Mouse (Mus musculus): Measurements from ENCODE around the gene Cdh23. TPM values are rescaled to one million over a fixed set of nuclear protein-coding genes. Genes with fewer than 3 reads are reported as not detected.

Cdh23 gene
- polyA plus RNA-seq, 1 experiment from 2014 or later = 0.41 TPM

DNA sequence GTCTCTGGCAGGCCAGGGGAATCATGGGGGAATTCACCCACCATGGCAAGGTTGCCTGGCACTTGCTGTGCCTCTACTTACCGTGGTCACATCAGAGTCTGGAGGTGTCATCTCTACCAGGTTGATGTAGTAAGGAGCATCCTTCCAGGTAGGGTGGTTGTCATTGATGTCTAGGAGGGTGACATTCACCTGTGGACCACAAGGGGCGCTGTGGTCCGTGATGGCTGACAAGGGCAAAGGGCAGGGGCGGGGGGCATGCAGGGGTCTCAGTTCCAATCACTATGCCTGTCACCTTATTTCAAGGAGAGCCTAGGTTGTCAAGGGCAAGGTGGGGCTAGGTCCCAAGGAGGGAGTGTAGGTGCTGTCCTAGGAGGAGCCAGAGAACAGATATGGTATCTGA lies 276.7 kb downstream of the Cdh23 start:
- 36% methylated on average over 4 of the region's 4 CpGs for WGBS
- no peak for DNase-seq (ENCODE audit: low spot score)
- H3K9me3 ChIP-seq = no peaks in the 10 kb centered on the region
- no peak overlapping the region for H3K27ac ChIP-seq
- H3K27me3 ChIP-seq (ENCODE audit: insufficient read depth, poor library complexity, severe bottlenecking) = no peaks in the 10 kb centered on the region
- peaks cover 9% of the 10 kb centered on the region for H3K4me1 ChIP-seq (replicated peaks)
- no peaks in the 10 kb centered on the region for H3K36me3 ChIP-seq
- no peak overlapping the region for H3K4me3 ChIP-seq

DNA sequence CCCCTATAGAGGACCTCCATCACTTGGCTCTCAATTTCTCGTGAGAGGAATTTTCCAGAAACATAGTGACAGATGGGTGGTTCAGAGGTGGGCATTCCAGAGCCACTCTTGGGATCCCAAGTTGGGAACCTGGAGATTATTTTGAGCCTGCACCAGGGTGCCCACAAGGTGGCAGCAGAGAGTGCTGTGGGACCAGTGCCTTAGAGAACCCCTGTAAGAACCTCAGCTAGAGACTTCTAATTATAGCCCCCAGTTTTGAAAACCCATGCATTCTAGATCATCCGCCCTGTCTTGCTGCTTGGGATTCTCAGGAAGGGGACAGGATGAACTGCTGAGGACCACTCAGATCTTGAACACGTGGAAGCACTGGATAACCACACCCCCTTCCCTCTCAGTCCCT lies 278.2 kb downstream of the Cdh23 start:
- 0 out of 2 replicates have a peak, but pooled peaks cover 3% of the 10 kb centered on the region for H3K27me3 ChIP-seq (ENCODE audit: insufficient read depth, poor library complexity, severe bottlenecking)
- WGBS = 15% methylated on average over 3 of the region's 3 CpGs
- H3K4me1 ChIP-seq (replicated peaks) = peaks cover 9% of the 10 kb centered on the region
- H3K36me3 ChIP-seq = no peaks in the 10 kb centered on the region
- no peak overlapping the region for H3K27ac ChIP-seq
- peak; percentile 71 for DNase-seq (ENCODE audit: low spot score)
- no peaks in the 10 kb centered on the region for H3K9me3 ChIP-seq
- H3K4me3 ChIP-seq = no peak overlapping the region

DNA sequence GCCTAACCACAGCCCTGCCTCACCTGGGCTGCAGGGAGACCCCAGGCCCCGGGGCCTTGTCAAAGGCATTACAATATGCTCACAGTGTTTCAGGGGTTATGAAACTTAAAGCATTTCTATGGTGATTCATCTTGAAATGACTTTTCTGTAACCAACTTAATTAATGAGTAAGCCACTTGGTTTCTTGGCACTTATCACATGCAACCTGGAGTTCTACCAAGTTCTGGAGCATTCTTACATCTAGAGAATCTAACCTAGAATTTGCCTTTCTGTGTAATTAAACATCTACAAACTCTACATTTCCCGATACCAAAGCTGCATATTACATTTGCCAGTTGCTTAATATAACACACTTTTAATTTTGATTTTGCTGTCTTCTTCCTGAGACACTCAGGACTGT lies 279.2 kb downstream of the Cdh23 start:
- Histone ChIP-seq H3K4me3 (no peak overlapping the region), H3K9me3 (no peaks in the 10 kb centered on the region), H3K4me1 (replicated peaks) (peaks cover 9% of the 10 kb centered on the region), H3K27ac (no peak overlapping the region), H3K36me3 (no peaks in the 10 kb centered on the region), H3K27me3 (ENCODE audit: insufficient read depth, poor library complexity, severe bottlenecking) (0 out of 2 replicates have a peak, but pooled peaks cover 3% of the 10 kb centered on the region)
- DNase-seq (ENCODE audit: low spot score) = no peak
- 90% methylated on average over 2 of the region's 2 CpGs for WGBS

DNA sequence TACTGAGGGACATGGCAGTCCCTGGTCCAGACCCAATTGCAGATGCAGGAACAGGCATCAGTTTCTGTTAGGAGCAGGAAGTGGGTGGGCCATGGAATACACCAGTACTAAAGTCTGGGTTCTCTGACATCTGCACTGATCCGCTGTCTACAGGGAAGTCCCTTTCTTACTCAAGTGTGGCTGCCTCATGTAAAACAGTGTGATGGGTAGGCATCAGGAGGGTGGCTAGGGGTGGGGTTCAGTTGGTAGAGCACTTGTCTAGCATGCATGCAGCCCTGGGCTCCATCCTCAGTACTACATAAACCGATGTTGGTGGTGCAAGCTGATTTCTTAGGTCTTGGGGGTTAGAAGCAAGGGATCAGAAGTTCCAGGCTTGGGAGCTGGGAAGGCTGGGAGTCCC lies 282.5 kb downstream of the Cdh23 start:
- peaks cover 22% of the 10 kb centered on the region for H3K27me3 ChIP-seq (ENCODE audit: insufficient read depth, poor library complexity, severe bottlenecking)
- H3K36me3 ChIP-seq = no peaks in the 10 kb centered on the region
- H3K27ac ChIP-seq = no peak overlapping the region
- no peak for DNase-seq (ENCODE audit: low spot score)
- H3K4me1 ChIP-seq (replicated peaks) = peaks cover 9% of the 10 kb centered on the region
- H3K4me3 ChIP-seq = no peak overlapping the region
- WGBS = 90% methylated on average over 2 of the region's 2 CpGs
- no peaks in the 10 kb centered on the region for H3K9me3 ChIP-seq

DNA sequence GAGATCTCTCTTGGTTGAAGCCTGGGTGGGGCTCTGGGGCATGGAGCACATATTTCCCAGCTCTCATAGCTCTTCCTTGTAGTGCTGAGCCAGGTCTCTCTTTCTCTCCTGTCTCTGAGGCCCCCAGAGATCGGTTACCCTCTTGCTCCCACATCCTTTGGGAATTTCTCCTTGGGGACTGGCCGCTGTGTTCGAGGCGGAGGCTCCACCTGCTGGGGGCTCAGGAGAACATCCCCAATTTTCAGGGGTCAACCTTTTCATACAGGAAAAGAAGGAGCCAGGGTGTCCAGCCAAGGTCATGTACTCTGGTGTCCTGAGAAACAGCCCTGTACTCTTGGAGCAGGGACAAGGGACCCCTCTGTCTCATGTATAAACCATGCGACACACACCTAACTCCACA lies 284.5 kb downstream of the Cdh23 start:
- H3K4me3 ChIP-seq = no peak overlapping the region
- peaks cover 9% of the 10 kb centered on the region for H3K4me1 ChIP-seq (replicated peaks)
- H3K36me3 ChIP-seq = no peaks in the 10 kb centered on the region
- H3K27ac ChIP-seq = no peak overlapping the region
- no peak for DNase-seq (ENCODE audit: low spot score)
- peaks cover 24% of the 10 kb centered on the region for H3K27me3 ChIP-seq (ENCODE audit: insufficient read depth, poor library complexity, severe bottlenecking)
- no peaks in the 10 kb centered on the region for H3K9me3 ChIP-seq
- WGBS = 32% methylated on average over 5 of the region's 5 CpGs

DNA sequence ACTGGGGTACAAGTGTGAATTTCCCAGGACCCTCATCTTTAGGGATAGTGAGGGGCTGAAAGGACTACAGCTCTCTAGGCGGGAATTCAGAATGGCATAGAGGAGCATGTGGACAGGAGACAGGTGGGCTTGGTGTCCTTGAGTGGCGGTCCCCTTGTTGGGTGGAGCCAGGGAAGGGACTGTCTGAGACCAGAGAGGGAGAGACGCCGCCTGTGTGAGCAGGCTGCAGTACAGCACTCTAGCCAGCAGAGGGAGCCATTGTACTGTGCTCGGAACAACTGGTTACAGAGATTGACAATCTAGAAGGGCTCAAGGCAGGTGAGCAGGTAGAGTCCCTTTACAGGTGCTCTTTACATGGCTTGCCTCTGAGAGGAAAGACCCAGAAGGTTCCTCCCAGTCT lies 288.5 kb downstream of the Cdh23 start:
- 5% methylated on average over 5 of the region's 5 CpGs for WGBS
- Histone ChIP-seq H3K27me3 (ENCODE audit: insufficient read depth, poor library complexity, severe bottlenecking) (peaks cover 20% of the 10 kb centered on the region), H3K4me3 (no peak overlapping the region), H3K36me3 (no peaks in the 10 kb centered on the region), H3K27ac (no peak overlapping the region), H3K4me1 (replicated peaks) (no peaks in the 10 kb centered on the region), H3K9me3 (no peaks in the 10 kb centered on the region)
- peak; percentile 76 for DNase-seq (ENCODE audit: low spot score)

DNA sequence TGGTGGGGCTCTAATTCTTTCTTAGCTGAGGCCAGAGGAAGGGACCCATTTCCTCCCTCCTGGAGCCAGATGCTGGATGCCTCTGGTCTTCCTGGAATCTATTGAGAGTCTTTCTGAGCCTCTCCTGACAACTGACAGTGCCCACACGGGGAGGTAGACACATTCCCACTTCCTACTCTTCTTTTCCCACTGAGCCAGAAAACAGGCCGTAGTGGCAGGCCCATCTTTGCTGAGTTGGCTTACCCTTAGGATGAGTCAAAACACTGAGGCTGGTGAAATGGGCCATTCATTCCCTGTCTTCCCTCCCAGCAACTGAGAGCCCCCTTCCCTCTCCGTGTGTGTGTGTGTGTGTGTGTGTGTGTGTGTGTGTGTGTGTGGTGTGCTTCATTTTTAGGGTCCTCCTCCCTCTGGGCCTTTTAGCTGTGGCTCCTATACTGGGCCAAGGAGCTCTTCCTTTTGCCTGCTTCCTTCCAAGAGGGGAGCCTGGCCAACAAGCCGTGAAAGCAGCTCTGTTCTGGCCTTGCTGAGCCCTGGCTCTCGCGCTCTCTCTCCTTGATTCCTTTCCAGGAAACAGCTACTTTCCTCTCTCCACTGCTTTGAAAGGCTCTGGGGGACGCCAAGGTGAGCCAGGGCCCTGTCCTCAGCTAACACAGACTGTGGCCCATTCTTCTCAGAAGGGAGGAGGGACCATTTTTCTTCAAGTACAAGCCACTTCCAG lies 290.7 kb downstream of the Cdh23 start:
- no peak overlapping the region for H3K27ac ChIP-seq
- no peak overlapping the region for H3K4me3 ChIP-seq
- H3K36me3 ChIP-seq = no peaks in the 10 kb centered on the region
- peaks cover 7% of the 10 kb centered on the region for H3K4me1 ChIP-seq (replicated peaks)
- peaks cover 10% of the 10 kb centered on the region for H3K27me3 ChIP-seq (ENCODE audit: insufficient read depth, poor library complexity, severe bottlenecking)
- H3K9me3 ChIP-seq = no peaks in the 10 kb centered on the region
- 64% methylated on average over 7 of the region's 7 CpGs for WGBS
- DNase-seq (ENCODE audit: low spot score) = no peak

DNA sequence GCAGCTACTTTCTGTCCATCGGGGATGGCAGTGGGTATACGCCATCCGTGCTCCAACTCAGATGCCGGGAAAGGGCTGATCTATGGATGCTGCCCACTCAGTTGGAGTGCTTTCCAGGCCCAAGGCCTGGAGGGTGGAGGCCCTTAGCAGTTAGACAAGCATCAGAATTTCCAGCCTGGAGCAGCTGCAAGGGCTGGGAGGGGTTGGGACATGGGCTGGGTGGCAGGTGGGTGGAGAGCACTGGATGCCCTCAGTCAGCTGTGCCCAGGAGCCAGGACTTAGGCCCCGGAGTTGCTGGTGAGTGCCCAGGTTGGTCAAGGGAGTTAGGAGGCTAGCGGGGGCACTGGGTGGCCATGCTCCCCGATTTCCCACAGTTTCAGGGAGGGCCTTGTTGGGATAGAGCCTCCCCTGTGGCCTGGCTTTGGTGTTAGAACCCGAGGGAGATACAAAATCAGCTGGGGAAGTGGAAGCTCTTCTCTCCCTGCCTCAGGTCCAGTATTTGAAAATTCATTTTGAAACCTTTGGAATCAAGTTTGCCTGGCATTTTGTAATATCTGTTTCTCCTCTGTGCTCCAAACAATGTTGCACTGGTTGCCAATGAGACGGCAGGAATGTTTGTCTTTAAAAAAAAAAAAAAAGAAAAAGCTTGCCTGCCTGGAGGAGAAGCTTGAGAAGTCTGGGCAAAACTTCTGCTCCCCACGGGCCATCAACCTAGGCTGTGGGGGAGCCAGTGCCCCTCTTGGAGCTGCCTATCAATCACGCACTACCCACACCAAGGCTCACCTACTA lies 295.6 kb downstream of the Cdh23 start:
- Histone ChIP-seq H3K36me3 (no peaks in the 10 kb centered on the region), H3K4me3 (no peak overlapping the region), H3K27me3 (ENCODE audit: insufficient read depth, poor library complexity, severe bottlenecking) (0 out of 2 replicates have a peak, but pooled peaks cover 2% of the 10 kb centered on the region), H3K4me1 (replicated peaks) (peaks cover 32% of the 10 kb centered on the region), H3K27ac (peak overlapping the region; percentile 80), H3K9me3 (no peaks in the 10 kb centered on the region)
- DNase-seq (ENCODE audit: low spot score) = no peak
- WGBS = 79% methylated on average over 11 of the region's 11 CpGs

DNA sequence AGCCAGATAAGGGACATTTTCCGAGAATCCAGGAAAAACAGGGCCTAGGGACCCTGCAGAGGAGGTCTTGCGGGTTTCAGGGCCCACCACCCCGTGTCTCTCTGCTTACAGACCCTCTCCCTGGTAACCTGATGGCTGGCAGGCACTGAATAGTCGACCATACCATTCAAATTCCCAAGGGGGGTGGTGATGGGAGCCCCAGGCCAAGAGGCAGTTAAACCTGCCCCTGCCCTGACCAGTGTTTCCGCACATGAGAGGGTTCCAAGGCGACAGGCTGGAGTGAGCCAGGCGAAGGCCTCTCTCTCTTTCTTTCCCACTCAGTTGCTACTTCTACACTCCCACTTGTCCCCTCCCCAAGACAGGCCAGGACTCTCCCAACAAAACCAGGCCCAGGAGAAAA lies 296.8 kb downstream of the Cdh23 start, which contains the start of gene Gm17455:
Gm17455 (plus strand) TSS at position 278 of the 400 bp plus-strand sequence.
- Histone ChIP-seq H3K36me3 (no peaks in the 10 kb centered on the region), H3K9me3 (no peaks in the 10 kb centered on the region), H3K27ac (peak within 1 kb of the TSS; percentile 80), H3K4me1 (replicated peaks) (peaks cover 32% of the 10 kb centered on the region), H3K4me3 (0 out of 2 replicates have a peak within 1 kb of the TSS, but pooled peaks have one; percentile 11), H3K27me3 (ENCODE audit: insufficient read depth, poor library complexity, severe bottlenecking) (0 out of 2 replicates have a peak, but pooled peaks cover 2% of the 10 kb centered on the region)
- peak; percentile 18 for DNase-seq (ENCODE audit: low spot score)
- 37% methylated on average over 7 of the region's 7 CpGs for WGBS

DNA sequence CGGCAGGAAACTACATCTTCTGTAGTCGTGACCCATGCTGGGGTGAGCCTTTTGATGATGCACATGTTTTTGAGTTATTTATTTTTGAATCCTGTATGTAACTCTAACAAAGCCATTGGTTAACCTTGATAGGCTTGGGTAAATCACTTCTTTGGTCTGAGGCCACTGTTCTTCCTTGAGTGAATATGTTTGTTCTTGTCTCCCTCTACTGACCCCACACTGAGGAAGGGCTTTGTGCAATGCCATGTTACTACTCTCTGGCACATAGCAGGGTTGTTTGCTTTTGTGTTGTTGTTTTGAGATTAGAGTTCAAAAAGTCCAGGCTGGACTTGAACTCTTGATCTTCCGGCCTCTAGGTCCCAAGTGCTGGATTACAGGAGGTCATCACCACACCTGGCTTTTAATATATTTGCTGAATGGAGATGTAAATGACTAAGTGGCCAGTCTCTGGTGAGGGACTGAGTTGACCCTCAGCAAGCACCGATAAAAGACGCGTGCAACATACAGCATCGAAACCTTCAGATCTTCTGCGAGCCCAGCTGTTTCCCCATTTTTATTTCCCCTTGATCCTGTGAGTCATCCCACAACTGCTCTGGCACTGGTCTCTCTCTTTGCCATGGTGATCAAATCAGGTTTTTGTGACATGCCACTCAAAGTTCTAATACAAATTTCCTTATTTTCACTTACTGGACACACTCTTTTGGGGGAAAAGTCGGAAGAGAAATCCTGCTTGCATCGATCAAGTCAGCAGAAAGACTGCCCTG lies 298.1 kb downstream of the Cdh23 start:
- H3K36me3 ChIP-seq = no peaks in the 10 kb centered on the region
- H3K4me1 ChIP-seq (replicated peaks) = peaks cover 32% of the 10 kb centered on the region
- H3K27ac ChIP-seq = no peak overlapping the region
- H3K27me3 ChIP-seq (ENCODE audit: insufficient read depth, poor library complexity, severe bottlenecking) = 0 out of 2 replicates have a peak, but pooled peaks cover 2% of the 10 kb centered on the region
- no peaks in the 10 kb centered on the region for H3K9me3 ChIP-seq
- WGBS = 87% methylated on average over 10 of the region's 10 CpGs
- DNase-seq (ENCODE audit: low spot score) = no peak
- H3K4me3 ChIP-seq = no peak overlapping the region

DNA sequence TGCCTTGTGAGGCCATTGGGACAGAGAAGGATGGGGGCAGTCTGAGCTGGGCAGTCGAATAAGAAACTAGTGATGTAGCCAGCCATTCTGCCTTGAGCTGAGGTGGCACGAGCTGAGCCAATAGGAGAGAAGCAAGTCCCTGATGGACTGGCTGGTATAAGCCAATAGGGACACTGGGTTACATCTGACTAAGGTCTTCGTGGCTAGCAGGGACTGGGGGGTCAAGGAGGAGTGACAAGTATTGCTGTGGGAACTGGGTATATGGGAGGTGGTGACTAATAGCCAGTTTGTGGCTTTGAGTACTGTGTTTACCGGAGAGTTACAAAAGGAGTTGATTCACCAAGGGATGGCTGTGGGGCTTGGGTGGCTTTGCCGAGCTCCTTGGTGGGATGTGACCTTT lies 300.7 kb downstream of the Cdh23 start:
- no peak for DNase-seq (ENCODE audit: low spot score)
- 71% methylated on average over 5 of the region's 5 CpGs for WGBS
- Histone ChIP-seq H3K27me3 (ENCODE audit: insufficient read depth, poor library complexity, severe bottlenecking) (no peaks in the 10 kb centered on the region), H3K9me3 (no peaks in the 10 kb centered on the region), H3K4me3 (no peak overlapping the region), H3K27ac (no peak overlapping the region), H3K36me3 (no peaks in the 10 kb centered on the region), H3K4me1 (replicated peaks) (peaks cover 35% of the 10 kb centered on the region)

DNA sequence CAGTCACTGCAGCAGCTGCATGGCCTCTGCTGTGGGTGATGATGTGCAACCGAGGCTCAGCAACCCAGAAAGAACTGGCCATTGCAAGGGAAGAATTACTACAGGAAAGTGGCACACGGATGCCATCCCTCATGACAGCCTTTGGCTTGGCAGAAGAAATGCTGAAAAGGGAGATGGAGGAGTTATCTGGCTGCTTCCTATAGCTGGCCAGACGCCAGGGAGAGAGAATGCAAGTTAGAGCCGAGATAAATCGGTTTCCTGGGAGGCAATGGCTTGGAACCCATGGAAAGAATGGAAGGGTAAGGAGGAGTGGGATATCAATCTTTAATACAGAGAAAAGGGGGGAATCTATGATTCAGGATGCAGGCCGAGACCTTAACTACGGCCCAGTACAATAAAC lies 301.4 kb downstream of the Cdh23 start:
- no peaks in the 10 kb centered on the region for H3K9me3 ChIP-seq
- no peaks in the 10 kb centered on the region for H3K36me3 ChIP-seq
- peaks cover 33% of the 10 kb centered on the region for H3K4me1 ChIP-seq (replicated peaks)
- no peaks in the 10 kb centered on the region for H3K27me3 ChIP-seq (ENCODE audit: insufficient read depth, poor library complexity, severe bottlenecking)
- WGBS = 90% methylated on average over 7 of the region's 7 CpGs
- H3K4me3 ChIP-seq = no peak overlapping the region
- DNase-seq (ENCODE audit: low spot score) = no peak
- no peak overlapping the region for H3K27ac ChIP-seq

Data from hindbrain, embryonic 10.5 days (tissue).